Mouse (Mus musculus) spleen, adult 2 months (tissue): Measurements from ENCODE around the gene Nrd1.

ENCODE experiments used
- CTCF ChIP-seq: fragments of 200-500 bp; IDR thresholded peaks from 2 replicates; pipeline ENCODE4 v1.5.1; 2011; ENCODE audit warnings: mild to moderate bottlenecking, inconsistent platforms; ENCODE audit not compliant: insufficient read depth, insufficient read length, insufficient replicate concordance; ENCODE audit errors: extremely low read depth
- POLR2A ChIP-seq: fragments of 200-500 bp; IDR thresholded peaks from 2 replicates; pipeline ENCODE4 v1.6.1; 2011; ENCODE audit warnings: low read depth, low read length, inconsistent platforms

- TF ChIP-seq POLR2A (no peak), CTCF (no peak)
These were observed 109.2 kb downstream of the Nrd1 start for GRCm38 (mm10) chr4:109109686-109110085.
